Mouse (Mus musculus): ENCODE data around the gene Gm20388. TPM values are rescaled to one million over a fixed set of nuclear protein-coding genes. Genes with fewer than 3 reads are reported as not detected.
A peak's percentile ranks its signal among the peaks of the same experiment; 100 is the strongest.

Gene Gm20388
- polyA plus RNA-seq, 1 experiment from 2014 or later: not detected

GRCm38 (mm10) chr8:121583653-121584052 lies 1673.0 kb downstream of the Gm20388 start:
- Histone ChIP-seq H3K27ac (no peak overlapping the region), H3K27me3 (ENCODE audit: control insufficient read depth, insufficient read depth, low read length) (no peaks in the 10 kb centered on the region), H3K4me3 (replicated peaks; ENCODE audit: low read length) (no peak overlapping the region), H3K9ac (no peak overlapping the region), H3K4me1 (replicated peaks; ENCODE audit: control insufficient read depth, insufficient read depth, low read length) (0 out of 2 replicates have a peak, but pooled peaks cover 8% of the 10 kb centered on the region), H3K36me3 (replicated peaks; ENCODE audit: control insufficient read depth, insufficient read depth) (no peaks in the 10 kb centered on the region), H3K4me2 (replicated peaks) (no peak overlapping the region), H3K9me3 (ENCODE audit: control insufficient read depth, low read length) (no peaks in the 10 kb centered on the region)
- 65% methylated on average over 8 of the region's 8 CpGs for WGBS
- ATAC-seq (ENCODE audit: low FRiP score) (no peak), DNase-seq (ENCODE audit: low spot score) (no peak)

GRCm38 (mm10) chr8:121584730-121585129 lies 1674.1 kb downstream of the Gm20388 start:
- Histone ChIP-seq H3K27me3 (ENCODE audit: control insufficient read depth, insufficient read depth, low read length) (no peaks in the 10 kb centered on the region), H3K4me3 (replicated peaks; ENCODE audit: low read length) (peak overlapping the region; percentile 45), H3K4me2 (replicated peaks) (peak overlapping the region; percentile 61), H3K27ac (0 out of 2 replicates have a peak overlapping the region, but pooled peaks have one; percentile 48), H3K9ac (peak overlapping the region; percentile 63), H3K36me3 (replicated peaks; ENCODE audit: control insufficient read depth, insufficient read depth) (no peaks in the 10 kb centered on the region), H3K4me1 (replicated peaks; ENCODE audit: control insufficient read depth, insufficient read depth, low read length) (peaks cover 8% of the 10 kb centered on the region; the same call in 1 of the 2 replicates), H3K9me3 (ENCODE audit: control insufficient read depth, low read length) (no peaks in the 10 kb centered on the region)
- DNase-seq (ENCODE audit: low spot score): no peak
- ATAC-seq (ENCODE audit: low FRiP score): no peak
- WGBS: 49% methylated on average over 13 of the region's 13 CpGs

- 1% methylated on average over 47 of the region's 47 CpGs for WGBS
- peak; percentile 96 for ATAC-seq (ENCODE audit: low FRiP score)
- H3K27me3 ChIP-seq (ENCODE audit: control insufficient read depth, insufficient read depth, low read length): no peaks in the 10 kb centered on the region
- H3K36me3 ChIP-seq (replicated peaks; ENCODE audit: control insufficient read depth, insufficient read depth): no peaks in the 10 kb centered on the region
- H3K27ac ChIP-seq: peak overlapping the region; percentile 48
- H3K9ac ChIP-seq: peak overlapping the region; percentile 63
- DNase-seq (ENCODE audit: low spot score): peak; percentile 97
- no peaks in the 10 kb centered on the region for H3K9me3 ChIP-seq (ENCODE audit: control insufficient read depth, low read length)
- peak overlapping the region; percentile 61 for H3K4me2 ChIP-seq (replicated peaks)
- H3K4me1 ChIP-seq (replicated peaks; ENCODE audit: control insufficient read depth, insufficient read depth, low read length): peaks cover 8% of the 10 kb centered on the region; the same call in 1 of the 2 replicates
- peak overlapping the region; percentile 45 for H3K4me3 ChIP-seq (replicated peaks; ENCODE audit: low read length)
These were observed 1674.7 kb downstream of the Gm20388 start for GRCm38 (mm10) chr8:121585159-121585825.

GRCm38 (mm10) chr8:121588750-121589149 lies 1678.1 kb downstream of the Gm20388 start:
- no peak overlapping the region for H3K27ac ChIP-seq
- peaks cover 3% of the 10 kb centered on the region for H3K36me3 ChIP-seq (replicated peaks; ENCODE audit: control insufficient read depth, insufficient read depth)
- no peaks in the 10 kb centered on the region for H3K27me3 ChIP-seq (ENCODE audit: control insufficient read depth, insufficient read depth, low read length)
- no peak for ATAC-seq (ENCODE audit: low FRiP score)
- no peak for DNase-seq (ENCODE audit: low spot score)
- WGBS: 85% methylated on average over 4 of the region's 4 CpGs
- H3K4me2 ChIP-seq (replicated peaks): no peak overlapping the region
- no peak overlapping the region for H3K9ac ChIP-seq
- no peaks in the 10 kb centered on the region for H3K9me3 ChIP-seq (ENCODE audit: control insufficient read depth, low read length)
- H3K4me3 ChIP-seq (replicated peaks; ENCODE audit: low read length): no peak overlapping the region
- peaks cover 26% of the 10 kb centered on the region for H3K4me1 ChIP-seq (replicated peaks; ENCODE audit: control insufficient read depth, insufficient read depth, low read length)

GRCm38 (mm10) chr8:121589205-121589726 lies 1678.6 kb downstream of the Gm20388 start:
- no peak for ATAC-seq (ENCODE audit: low FRiP score)
- H3K9me3 ChIP-seq (ENCODE audit: control insufficient read depth, low read length): no peaks in the 10 kb centered on the region
- no peak overlapping the region for H3K4me2 ChIP-seq (replicated peaks)
- WGBS: 38% methylated on average over 2 of the region's 2 CpGs
- H3K4me3 ChIP-seq (replicated peaks; ENCODE audit: low read length): no peak overlapping the region
- peaks cover 26% of the 10 kb centered on the region for H3K4me1 ChIP-seq (replicated peaks; ENCODE audit: control insufficient read depth, insufficient read depth, low read length)
- peaks cover 7% of the 10 kb centered on the region for H3K36me3 ChIP-seq (replicated peaks; ENCODE audit: control insufficient read depth, insufficient read depth)
- H3K27me3 ChIP-seq (ENCODE audit: control insufficient read depth, insufficient read depth, low read length): no peaks in the 10 kb centered on the region
- DNase-seq (ENCODE audit: low spot score): no peak
- no peak overlapping the region for H3K27ac ChIP-seq
- H3K9ac ChIP-seq: 0 out of 2 replicates have a peak overlapping the region, but pooled peaks have one; percentile 16

GRCm38 (mm10) chr8:121590203-121591177 lies 1679.8 kb downstream of the Gm20388 start, which contains the start of gene Map1lc3b:
Gene Map1lc3b (plus strand): TSS chr8:121590361.
- Histone ChIP-seq H3K36me3 (replicated peaks; ENCODE audit: control insufficient read depth, insufficient read depth) (peaks cover 19% of the 10 kb centered on the region), H3K9me3 (ENCODE audit: control insufficient read depth, low read length) (no peaks in the 10 kb centered on the region), H3K4me3 (replicated peaks; ENCODE audit: low read length) (peak within 1 kb of the TSS; percentile 92), H3K27me3 (ENCODE audit: control insufficient read depth, insufficient read depth, low read length) (no peaks in the 10 kb centered on the region), H3K4me1 (replicated peaks; ENCODE audit: control insufficient read depth, insufficient read depth, low read length) (peaks cover 22% of the 10 kb centered on the region), H3K4me2 (replicated peaks) (peak within 1 kb of the TSS; percentile 89), H3K27ac (peak within 1 kb of the TSS; percentile 82), H3K9ac (peak within 1 kb of the TSS; percentile 91)
- peak; percentile 89 for ATAC-seq (ENCODE audit: low FRiP score)
- DNase-seq (ENCODE audit: low spot score): peak; percentile 99
- WGBS: under 1% methylated on average over 94 of the region's 94 CpGs

- no peaks in the 10 kb centered on the region for H3K9me3 ChIP-seq (ENCODE audit: control insufficient read depth, low read length)
- peaks cover 18% of the 10 kb centered on the region for H3K4me1 ChIP-seq (replicated peaks; ENCODE audit: control insufficient read depth, insufficient read depth, low read length)
- H3K4me3 ChIP-seq (replicated peaks; ENCODE audit: low read length): peak overlapping the region; percentile 92
- peak overlapping the region; percentile 82 for H3K27ac ChIP-seq
- H3K9ac ChIP-seq: peak overlapping the region; percentile 91
- no peaks in the 10 kb centered on the region for H3K27me3 ChIP-seq (ENCODE audit: control insufficient read depth, insufficient read depth, low read length)
- WGBS: 16% methylated on average over 20 of the region's 20 CpGs
- peaks cover 28% of the 10 kb centered on the region for H3K36me3 ChIP-seq (replicated peaks; ENCODE audit: control insufficient read depth, insufficient read depth)
- peak overlapping the region; percentile 89 for H3K4me2 ChIP-seq (replicated peaks)
- ATAC-seq (ENCODE audit: low FRiP score): no peak
- peak; percentile 33 for DNase-seq (ENCODE audit: low spot score)
These were observed 1680.8 kb downstream of the Gm20388 start for GRCm38 (mm10) chr8:121591178-121592066.

GRCm38 (mm10) chr8:121593293-121593692 lies 1682.7 kb downstream of the Gm20388 start:
- no peak overlapping the region for H3K27ac ChIP-seq
- WGBS: 87% methylated on average over 5 of the region's 5 CpGs

More at GRCm38 (mm10) chr8:121593293-121593692, 1682.7 kb downstream of the Gm20388 start:
- ATAC-seq (ENCODE audit: low FRiP score): no peak
- H3K9me3 ChIP-seq (ENCODE audit: control insufficient read depth, low read length): no peaks in the 10 kb centered on the region
- H3K36me3 ChIP-seq (replicated peaks; ENCODE audit: control insufficient read depth, insufficient read depth): peaks cover 44% of the 10 kb centered on the region
- no peak overlapping the region for H3K4me3 ChIP-seq (replicated peaks; ENCODE audit: low read length)
- H3K4me1 ChIP-seq (replicated peaks; ENCODE audit: control insufficient read depth, insufficient read depth, low read length): peaks cover 18% of the 10 kb centered on the region
- no peaks in the 10 kb centered on the region for H3K27me3 ChIP-seq (ENCODE audit: control insufficient read depth, insufficient read depth, low read length)
- no peak overlapping the region for H3K9ac ChIP-seq
- H3K4me2 ChIP-seq (replicated peaks): no peak overlapping the region
- no peak for DNase-seq (ENCODE audit: low spot score)
